Mouse (Mus musculus): ENCODE results near the gene Naaladl2.

DNA sequence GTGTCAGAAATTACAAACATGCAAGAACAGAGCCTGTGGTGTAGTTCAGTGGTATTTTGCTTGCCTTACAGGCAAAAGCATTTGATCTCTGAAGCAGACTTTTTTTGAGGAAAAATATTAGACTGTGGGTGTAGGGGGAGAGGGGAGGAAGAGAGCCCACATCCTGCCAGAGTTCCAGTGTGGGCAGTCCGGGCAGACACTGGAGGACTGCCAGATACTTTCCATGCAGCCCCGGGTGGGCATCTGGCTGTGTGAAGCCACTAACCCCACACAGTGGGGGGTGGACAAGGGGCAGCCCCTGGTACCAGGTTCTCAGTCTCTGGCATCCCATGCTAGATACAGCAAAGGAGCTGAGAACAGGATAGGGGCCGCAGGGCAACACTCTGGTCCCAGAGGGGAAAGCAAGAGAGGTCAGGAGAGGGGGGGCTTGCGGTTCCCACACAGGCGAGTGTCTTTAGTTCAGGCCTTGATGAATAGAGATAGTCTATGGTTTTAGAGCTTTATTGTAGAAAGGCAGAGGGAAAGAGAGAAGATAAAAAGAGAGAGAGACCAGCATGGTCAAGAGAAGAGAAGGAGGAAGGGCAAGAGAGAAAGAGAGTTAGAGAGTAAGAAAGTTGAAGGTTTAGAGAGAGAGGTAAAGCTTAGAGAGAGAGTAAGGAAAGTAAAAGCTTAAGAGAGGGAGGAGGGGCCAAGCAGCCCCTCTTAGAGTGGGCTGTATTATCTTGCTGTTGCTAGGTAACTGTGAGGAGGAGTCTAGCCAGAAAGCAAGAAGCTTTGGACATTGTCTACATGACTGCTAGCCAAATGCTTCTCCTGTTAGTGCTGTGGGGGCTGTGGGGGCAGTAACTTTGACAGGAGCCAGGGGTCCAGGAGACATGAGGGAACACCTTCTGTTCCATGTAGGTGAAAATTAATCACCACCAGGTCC lies 18.9 kb downstream of the Naaladl2 start:
- TF ChIP-seq CHD2 (IDR thresholded peaks at IDR 0.05; ENCODE audit: low read depth, low read length) (no peak), ZC3H11A (IDR thresholded peaks at IDR 0.05; ENCODE audit: borderline replicate concordance, low read depth, low read length) (no peak), MAFK (IDR thresholded peaks at IDR 0.05; ENCODE audit: insufficient read depth, low read depth, low read length) (no peak), HCFC1 (IDR thresholded peaks at IDR 0.05; ENCODE audit: borderline replicate concordance, insufficient read depth, low read length) (no peak), ZNF384 (IDR thresholded peaks at IDR 0.05; ENCODE audit: low read depth, low read length) (no peak)
